Mouse (Mus musculus) lung, adult 2 months (tissue): ENCODE results near the gene Gm13288. TPM values are rescaled to one million over a fixed set of nuclear protein-coding genes. Genes with fewer than 3 reads are reported as not detected.
A peak's percentile ranks its signal among the peaks of the same experiment; 100 is the strongest.
"Not testable (repeated sequence)": the region's sequence is repeated elsewhere in the genome, so short reads cannot be mapped to it uniquely, and the experiment has no call there.

Experiments
- DNase-seq: peaks from one replicate; pipeline ENCODE4 v3.0.0; 2022
- H3K4me1 ChIP-seq: fragments of 200-500 bp; 2 replicates; pipeline ENCODE4 v1.6.1; 2011; ENCODE audit warnings: low read length; ENCODE audit not compliant: control insufficient read depth, insufficient read depth
- H3K4me3 ChIP-seq: fragments of 200-500 bp; replicated peaks from 2 replicates; pipeline ENCODE3; 2011; ENCODE audit warnings: low read depth, mild to moderate bottlenecking, control low read depth, low read length; ENCODE audit errors: extremely low read depth
- CTCF ChIP-seq: fragments of 200-500 bp; IDR thresholded peaks from 2 replicates; pipeline ENCODE4 v1.5.1; 2011; ENCODE audit warnings: mild to moderate bottlenecking, low read length, control low read depth; ENCODE audit not compliant: insufficient read depth
- POLR2A ChIP-seq: fragments of 200-500 bp; IDR thresholded peaks from 2 replicates; pipeline ENCODE4 v1.6.1; 2011; ENCODE audit warnings: low read depth, mild to moderate bottlenecking, control low read depth, low read length, borderline replicate concordance; ENCODE audit errors: extremely low read depth
- WGBS: fragments of 180-500 bp; shearing (Covaris S2); methylation state at CpG from one replicate; pipeline ENCODE4 v1.1.7; 2018; 5-methylcytosine and 5-hydroxymethylcytosine counted together
- polyA plus RNA-seq: library from polyadenylated mRNA; depleted of rRNA; stranded (reverse); fragments of >200 nt; gene quantifications from 2 replicates; pipeline ENCODE4 v1.2.3, GENCODE M21; 2012

The Gm13288 gene
- polyA plus RNA-seq, 1 experiment = not detected

- not testable (repeated sequence) for DNase-seq, H3K4me3 ChIP-seq, H3K4me1 ChIP-seq
- 2% methylated on average over 19 of the region's 31 CpGs for WGBS
These were observed 23.0 kb upstream of the Gm13288 start for GRCm38 (mm10) chr4:88782335-88782734.

DNA sequence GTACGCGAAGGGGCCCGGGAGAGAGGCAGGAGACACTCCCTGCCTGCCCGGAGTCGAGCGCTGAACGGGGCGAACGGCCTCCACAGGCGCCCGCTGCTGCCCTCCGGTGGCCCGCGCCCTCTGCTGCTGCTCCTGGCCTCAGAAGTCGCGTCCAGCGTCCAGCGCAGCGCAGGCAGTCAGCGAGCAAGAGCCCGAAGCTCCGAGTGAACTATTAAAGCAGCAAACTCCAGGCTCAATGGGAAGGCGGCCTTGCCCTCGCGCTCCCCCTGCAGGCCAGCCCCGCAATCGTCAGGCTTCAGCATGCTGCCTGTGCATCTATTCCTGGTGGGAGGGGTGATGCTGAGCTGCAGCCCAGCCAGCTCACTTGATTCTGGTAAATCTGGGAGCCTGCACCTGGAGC lies 19.9 kb upstream of the Gm13288 start, which contains the start of gene Gm13276:
Gene Gm13276 (plus strand): TSS at position 301 of the 400 bp plus-strand sequence.
- H3K4me3 ChIP-seq, DNase-seq, H3K4me1 ChIP-seq: not testable (repeated sequence)
- no CpG with 5 or more reads among the region's 27 CpGs for WGBS

- not testable (repeated sequence) for H3K4me3 ChIP-seq, H3K4me1 ChIP-seq
- peak; percentile 38 for TF ChIP-seq CTCF
- 0% methylated on average over 4 of the region's 28 CpGs for WGBS
- DNase-seq = peak; percentile 38
These were observed 16.9 kb upstream of the Gm13288 start, which contains the start of gene Gm13277 for GRCm38 (mm10) chr4:88788402-88788801. TSS of gene Gm13277 (plus strand) at chr4:88788632.

DNA sequence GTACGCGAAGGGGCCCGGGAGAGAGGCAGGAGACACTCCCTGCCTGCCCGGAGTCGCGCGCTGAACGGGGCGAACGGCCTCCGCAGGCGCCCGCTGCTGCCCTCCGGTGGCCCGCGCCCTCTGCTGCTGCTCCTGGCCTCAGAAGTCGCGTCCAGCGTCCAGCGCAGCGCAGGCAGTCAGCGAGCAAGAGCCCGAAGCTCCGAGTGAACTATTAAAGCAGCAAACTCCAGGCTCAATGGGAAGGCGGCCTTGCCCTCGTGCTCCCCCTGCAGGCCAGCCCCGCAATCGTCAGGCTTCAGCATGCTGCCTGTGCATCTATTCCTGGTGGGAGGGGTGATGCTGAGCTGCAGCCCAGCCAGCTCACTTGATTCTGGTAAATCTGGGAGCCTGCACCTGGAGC lies 14.1 kb upstream of the Gm13288 start, which contains the start of gene Gm13278:
Gene Gm13278 (plus strand): TSS at position 301 of the 400 bp plus-strand sequence.
- WGBS = no CpG with 5 or more reads among the region's 28 CpGs
- H3K4me1 ChIP-seq, DNase-seq, H3K4me3 ChIP-seq: not testable (repeated sequence)

DNA sequence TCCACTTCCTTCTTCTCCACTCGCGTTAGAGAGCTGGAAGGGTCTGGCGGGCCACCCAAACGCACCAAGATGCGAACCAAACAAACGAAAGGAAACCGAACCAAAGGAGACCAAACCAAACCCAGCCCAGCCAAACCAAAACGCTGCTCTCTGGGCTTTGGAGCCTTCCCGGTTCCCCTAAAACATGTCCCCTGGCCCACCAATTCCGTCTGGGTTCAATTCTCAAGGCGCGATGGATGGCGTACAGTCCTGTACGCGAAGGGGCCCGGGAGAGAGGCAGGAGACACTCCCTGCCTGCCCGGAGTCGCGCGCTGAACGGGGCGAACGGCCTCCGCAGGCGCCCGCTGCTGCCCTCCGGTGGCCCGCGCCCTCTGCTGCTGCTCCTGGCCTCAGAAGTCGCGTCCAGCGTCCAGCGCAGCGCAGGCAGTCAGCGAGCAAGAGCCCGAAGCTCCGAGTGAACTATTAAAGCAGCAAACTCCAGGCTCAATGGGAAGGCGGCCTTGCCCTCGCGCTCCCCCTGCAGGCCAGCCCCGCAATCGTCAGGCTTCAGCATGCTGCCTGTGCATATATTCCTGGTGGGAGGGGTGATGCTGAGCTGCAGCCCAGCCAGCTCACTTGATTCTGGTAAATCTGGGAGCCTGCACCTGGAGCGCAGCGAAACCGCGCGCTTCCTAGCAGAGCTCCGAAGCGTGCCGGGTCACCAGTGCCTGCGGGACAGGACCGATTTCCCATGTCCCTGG lies 11.2 kb upstream of the Gm13288 start, which contains the start of gene Gm13275:
Gene Gm13275 (plus strand): TSS at position 552 of the 740 bp plus-strand sequence.
- H3K4me3 ChIP-seq = not testable (repeated sequence)

DNA sequence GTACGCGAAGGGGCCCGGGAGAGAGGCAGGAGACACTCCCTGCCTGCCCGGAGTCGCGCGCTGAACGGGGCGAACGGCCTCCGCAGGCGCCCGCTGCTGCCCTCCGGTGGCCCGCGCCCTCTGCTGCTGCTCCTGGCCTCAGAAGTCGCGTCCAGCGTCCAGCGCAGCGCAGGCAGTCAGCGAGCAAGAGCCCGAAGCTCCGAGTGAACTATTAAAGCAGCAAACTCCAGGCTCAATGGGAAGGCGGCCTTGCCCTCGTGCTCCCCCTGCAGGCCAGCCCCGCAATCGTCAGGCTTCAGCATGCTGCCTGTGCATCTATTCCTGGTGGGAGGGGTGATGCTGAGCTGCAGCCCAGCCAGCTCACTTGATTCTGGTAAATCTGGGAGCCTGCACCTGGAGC lies 8.2 kb upstream of the Gm13288 start, which contains the start of gene Gm13279:
Gene Gm13279 (plus strand): TSS at position 301 of the 400 bp plus-strand sequence.
- DNase-seq, H3K4me1 ChIP-seq, H3K4me3 ChIP-seq: not testable (repeated sequence)
- no CpG with 5 or more reads among the region's 28 CpGs for WGBS

More for the DNA sequence above, 11.2 kb upstream of the Gm13288 start, which contains the start of gene Gm13275:
- WGBS = 1% methylated on average over 15 of the region's 52 CpGs
- DNase-seq = peak; percentile 78
- H3K4me1 ChIP-seq = not testable (repeated sequence)

DNA sequence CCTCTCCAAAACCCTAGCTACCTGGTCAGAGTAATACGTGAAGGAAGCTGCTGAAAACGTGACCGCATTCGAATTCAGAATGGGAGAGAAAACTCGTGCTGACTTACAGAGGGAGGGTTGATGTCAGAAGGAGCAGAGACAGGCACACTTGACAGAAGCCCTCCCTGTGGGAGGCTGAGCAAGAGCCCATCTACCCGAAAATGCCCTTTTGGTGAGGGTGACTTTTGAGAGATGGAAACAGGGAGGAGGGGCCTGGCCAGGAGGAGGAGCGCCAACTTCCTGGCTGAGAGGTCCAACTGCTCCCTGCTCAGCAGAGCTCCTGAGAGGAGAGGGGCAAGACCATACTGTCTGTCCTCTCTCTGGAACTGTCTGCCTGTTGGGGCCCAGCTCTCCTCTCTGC lies 6.0 kb upstream of the Gm13288 start, which contains the start of gene Gm13285:
Gene Gm13285 (plus strand): TSS at position 301 of the 400 bp plus-strand sequence.
- WGBS = 4% methylated on average over 6 of the region's 7 CpGs
- not testable (repeated sequence) for DNase-seq, H3K4me3 ChIP-seq, H3K4me1 ChIP-seq

DNA sequence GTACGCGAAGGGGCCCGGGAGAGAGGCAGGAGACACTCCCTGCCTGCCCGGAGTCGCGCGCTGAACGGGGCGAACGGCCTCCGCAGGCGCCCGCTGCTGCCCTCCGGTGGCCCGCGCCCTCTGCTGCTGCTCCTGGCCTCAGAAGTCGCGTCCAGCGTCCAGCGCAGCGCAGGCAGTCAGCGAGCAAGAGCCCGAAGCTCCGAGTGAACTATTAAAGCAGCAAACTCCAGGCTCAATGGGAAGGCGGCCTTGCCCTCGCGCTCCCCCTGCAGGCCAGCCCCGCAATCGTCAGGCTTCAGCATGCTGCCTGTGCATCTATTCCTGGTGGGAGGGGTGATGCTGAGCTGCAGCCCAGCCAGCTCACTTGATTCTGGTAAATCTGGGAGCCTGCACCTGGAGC lies 2.4 kb upstream of the Gm13288 start, which contains the start of gene Gm13287:
Gene Gm13287 (plus strand): TSS at position 301 of the 400 bp plus-strand sequence.
- not testable (repeated sequence) for DNase-seq, H3K4me1 ChIP-seq, H3K4me3 ChIP-seq
- no CpG with 5 or more reads among the region's 29 CpGs for WGBS

GRCm38 (mm10) chr4:88805761-88806160 lies 430 bp downstream of the Gm13288 start:
- DNase-seq = peak; percentile 5
- 0% methylated on average over 9 of the region's 34 CpGs for WGBS
- not testable (repeated sequence) for H3K4me1 ChIP-seq, H3K4me3 ChIP-seq

- WGBS = 41% methylated on average over 3 of the region's 3 CpGs
- TF ChIP-seq POLR2A (no peak), CTCF (no peak)
- no peak for DNase-seq
- no peaks in the 10 kb centered on the region for H3K4me1 ChIP-seq
- H3K4me3 ChIP-seq = no peak within 1 kb of the TSS
These were observed 10.6 kb downstream of the Gm13288 start, which contains the start of gene Ifna7 for GRCm38 (mm10) chr4:88815928-88816327. TSS of gene Ifna7 (plus strand) at chr4:88816228.

DNA sequence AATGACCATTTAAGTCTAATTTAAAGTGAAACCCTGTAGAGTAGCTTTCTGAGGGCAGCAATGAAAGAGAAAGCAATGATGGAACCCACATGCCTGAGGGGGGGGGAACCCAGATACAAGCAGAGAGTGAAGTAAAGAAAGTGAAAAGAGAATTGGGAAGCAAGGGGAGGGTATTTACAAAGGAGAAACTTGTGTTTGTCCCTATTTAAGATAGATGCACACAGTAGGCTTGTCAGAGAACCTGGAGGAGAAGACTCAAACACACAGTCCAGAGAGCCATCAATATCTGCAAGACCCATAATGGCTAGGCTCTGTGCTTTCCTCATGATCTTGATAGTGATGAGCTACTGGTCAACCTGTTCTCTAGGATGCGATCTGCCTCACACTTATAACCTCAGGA lies 14.3 kb downstream of the Gm13288 start, which contains the start of gene Ifna11:
Gene Ifna11 (plus strand): TSS at position 301 of the 400 bp plus-strand sequence.
- TF ChIP-seq POLR2A (no peak), CTCF (no peak)
- H3K4me3 ChIP-seq = no peak within 1 kb of the TSS
- 73% methylated on average over 1 of the region's 1 CpGs for WGBS
- no peak for DNase-seq
- no peaks in the 10 kb centered on the region for H3K4me1 ChIP-seq
